Mouse (Mus musculus): ENCODE results near the gene Olfr547. TPM values are rescaled to one million over a fixed set of nuclear protein-coding genes. Genes with fewer than 3 reads are reported as not detected.
"Not testable (repeated sequence)": the region's sequence is repeated elsewhere in the genome, so short reads cannot be mapped to it uniquely, and the experiment has no call there.

Gene Olfr547
- total RNA-seq (2021) = not detected

DNA sequence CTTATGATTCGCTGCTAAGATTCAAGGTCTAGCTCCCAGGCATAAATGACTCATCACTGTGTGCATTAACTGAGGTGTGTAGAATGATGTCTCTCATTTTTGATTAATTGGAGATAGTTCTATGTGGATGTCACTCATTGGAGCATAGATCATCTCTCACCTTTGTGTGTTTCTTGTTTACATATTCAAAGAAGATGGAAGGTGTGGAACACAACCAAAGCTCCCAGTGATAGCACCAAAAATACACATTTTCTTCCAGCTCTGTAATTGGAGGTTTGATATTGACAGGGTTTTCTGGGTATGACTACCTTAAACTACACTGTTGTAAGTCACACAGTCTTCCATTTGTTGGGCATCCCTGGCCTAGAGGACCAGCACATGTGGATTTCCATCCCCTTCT is at the start of gene Olfr547:
TSS of gene Olfr547 (plus strand) at position 301 of the 400 bp plus-strand sequence.
- DNase-seq (ENCODE audit: low spot score) = no peak
- intact Hi-C loops (cut with DNase I) = no loop called here

DNA sequence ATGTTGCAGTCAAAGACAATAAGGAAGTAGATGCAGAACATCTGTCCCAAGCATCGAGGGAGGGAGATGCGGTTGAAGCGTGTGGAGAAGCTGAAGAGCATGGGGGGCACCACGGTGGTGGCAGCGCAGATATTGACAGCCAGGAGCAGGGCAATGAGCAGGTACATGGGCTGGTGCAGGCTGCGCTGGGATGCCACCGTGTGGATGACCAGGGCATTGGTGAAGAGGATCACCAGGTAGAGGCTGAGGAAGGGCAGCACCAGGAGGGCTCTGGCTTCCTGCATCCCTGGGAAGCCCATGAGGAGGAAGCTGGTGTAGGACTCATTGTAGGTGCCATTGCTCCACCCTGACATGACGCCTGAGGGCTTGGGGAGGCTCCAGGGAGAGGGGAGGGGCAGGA is 49.8 kb upstream of the Olfr547 start:
- intact Hi-C loops (cut with DNase I); DNase-seq (ENCODE audit: low spot score): not testable (repeated sequence)

DNA sequence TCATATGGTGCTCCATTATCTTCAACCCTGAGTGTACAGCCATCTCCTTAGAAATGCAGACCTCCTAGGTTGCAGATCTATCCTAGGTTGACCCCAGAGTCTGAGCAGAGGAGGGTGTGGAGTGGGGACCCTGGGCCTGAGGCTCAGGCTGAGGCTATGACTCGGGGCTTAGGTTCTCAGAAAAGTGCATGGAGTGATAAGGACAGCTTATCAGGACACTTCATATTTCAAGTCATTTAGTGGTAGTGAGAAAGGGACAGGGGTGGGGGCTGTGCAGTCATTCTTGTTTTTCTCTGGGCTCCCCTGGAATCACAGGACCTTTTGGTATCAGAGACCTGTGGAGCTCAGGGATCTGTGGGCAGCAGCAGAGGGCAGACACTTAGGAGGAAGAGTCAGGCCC is 48.4 kb upstream of the Olfr547 start:
- DNase-seq (ENCODE audit: low spot score) = no peak
- intact Hi-C loops (cut with DNase I) = no loop called here

DNA sequence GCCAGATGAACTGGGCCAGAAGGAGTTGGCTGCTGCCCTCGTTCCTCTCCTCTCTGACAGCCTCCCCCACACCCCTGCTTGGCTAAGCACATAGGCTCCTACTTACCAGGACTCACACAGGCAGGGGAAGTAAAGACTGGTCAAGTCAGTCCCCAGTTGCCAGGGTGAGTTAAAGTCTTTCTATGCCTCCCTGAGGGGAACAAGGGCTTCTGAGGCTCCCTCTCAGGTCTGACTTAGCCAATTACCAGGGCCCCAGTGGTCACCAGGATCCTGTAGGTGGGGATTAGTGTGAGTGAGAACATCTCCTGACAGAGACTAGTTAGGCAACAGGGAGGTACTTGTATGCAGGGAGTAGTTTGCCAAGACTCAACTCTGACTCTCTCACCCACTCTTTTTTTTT is 46.4 kb upstream of the Olfr547 start, which contains the start of gene Olfr544:
TSS of gene Olfr544 (minus strand) at position 153 of the 400 bp plus-strand sequence.
- intact Hi-C loops (cut with DNase I) = no loop called here
- no peak for DNase-seq (ENCODE audit: low spot score)

DNA sequence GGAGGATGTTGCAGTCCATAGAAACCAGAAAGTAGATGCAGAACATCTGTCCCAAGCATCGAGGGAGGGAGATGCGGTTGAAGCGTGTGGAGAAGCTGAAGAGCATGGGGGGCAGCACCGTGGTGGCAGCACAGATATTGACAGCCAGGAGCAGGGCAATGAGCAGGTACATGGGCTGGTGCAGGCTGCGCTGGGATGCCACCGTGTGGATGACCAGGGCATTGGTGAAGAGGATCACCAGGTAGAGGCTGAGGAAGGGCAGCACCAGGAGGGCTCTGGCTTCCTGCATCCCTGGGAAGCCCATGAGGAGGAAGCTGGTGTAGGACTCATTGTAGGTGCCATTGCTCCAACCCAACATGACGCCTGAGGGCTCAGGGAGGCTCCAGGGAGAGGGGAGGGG is 40.1 kb upstream of the Olfr547 start:
- intact Hi-C loops (cut with DNase I); DNase-seq (ENCODE audit: low spot score): not testable (repeated sequence)

DNA sequence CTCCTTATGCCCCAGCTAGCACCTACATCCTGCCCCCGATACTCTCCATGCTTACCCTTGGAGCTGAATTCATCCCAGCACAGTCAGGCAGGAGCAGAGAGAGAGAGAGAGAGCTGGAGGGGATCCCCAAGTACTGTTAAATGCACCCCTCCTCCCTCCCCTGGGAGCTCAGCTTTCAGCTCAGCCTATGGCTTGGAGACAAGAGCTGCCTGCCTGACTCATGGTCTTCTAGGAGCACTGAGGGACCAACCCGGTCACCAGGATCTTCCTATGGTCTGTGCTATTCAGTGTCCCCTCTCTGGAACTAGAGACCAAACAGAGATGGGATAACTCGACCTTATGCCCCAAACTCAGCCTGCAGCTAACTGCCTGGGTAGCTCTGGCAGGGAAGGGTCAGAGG is 35.1 kb upstream of the Olfr547 start, which contains the start of gene Olfr545:
TSS of gene Olfr545 (minus strand) at position 101 of the 400 bp plus-strand sequence.
- intact Hi-C loops (cut with DNase I) = no loop called here
- no peak for DNase-seq (ENCODE audit: low spot score)

DNA sequence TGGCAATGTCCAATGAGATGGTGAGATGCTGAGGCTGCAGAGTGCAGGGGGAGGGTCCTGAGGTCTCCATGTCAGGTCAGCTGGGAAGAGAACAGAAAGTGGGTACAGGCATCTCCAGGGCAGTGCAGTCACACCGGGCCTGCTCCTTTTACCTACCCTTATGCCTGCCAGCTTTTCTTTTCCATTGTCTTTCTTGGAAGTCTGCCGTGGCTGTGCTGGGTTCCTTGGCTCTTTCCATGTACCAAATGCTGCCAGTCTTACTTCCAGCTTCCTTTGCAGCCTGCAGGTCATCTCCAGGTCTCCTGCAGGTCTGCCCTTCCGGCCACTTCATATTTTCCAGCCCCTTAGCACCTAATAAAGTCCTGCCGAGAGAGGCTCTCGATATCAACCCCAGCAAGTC is 32.6 kb upstream of the Olfr547 start:
- intact Hi-C loops (cut with DNase I) = no loop called here
- DNase-seq (ENCODE audit: low spot score) = no peak

DNA sequence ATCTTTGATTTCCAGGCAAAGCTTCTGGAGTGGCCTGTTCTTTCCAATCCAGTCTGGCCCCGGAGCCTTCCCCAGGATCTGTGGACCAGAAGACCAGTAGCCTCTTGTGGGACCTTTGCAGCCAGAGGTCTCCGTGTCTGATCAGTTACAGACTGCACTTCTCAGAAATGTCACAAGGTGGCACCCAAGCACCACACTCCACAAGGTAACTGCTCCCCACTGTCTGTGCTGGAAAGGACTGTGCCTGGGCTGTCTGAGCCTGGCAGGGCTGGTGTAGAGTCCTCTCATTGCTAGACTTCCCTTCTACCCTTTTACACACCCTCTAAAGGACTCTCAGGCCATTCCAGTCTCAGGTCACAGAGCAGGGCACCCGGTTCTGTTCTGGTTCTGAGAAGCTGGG is 27.7 kb upstream of the Olfr547 start:
- intact Hi-C loops (cut with DNase I) = loop anchor here (5.0 kb wide), 2 partner anchors 1300 to 1435 kb away; partner anchors contain the start of gene Olfr633
- DNase-seq (ENCODE audit: low spot score) = peak; percentile 27

DNA sequence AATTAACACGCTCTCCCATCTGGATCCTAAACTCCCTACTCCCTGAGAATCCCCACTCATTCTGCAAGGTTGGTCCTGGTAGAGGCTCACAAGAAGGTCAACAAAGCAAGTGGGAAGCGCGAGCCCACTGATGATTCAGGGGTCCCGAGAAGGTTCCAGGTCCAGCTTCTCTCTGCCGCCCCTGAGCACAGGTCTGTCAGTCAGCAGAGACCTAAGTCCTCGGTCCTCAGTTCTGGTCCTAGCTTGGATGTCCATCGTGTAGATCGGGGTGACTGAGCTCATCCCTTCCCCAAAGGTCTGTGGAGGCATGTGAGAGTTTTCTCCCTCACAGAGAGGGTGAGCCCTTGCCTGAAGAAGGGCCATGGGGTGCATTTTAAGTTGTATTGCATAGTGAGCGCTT is 26.5 kb upstream of the Olfr547 start:
- no peak for DNase-seq (ENCODE audit: low spot score)
- intact Hi-C loops (cut with DNase I) = loop anchor here (5.0 kb wide), 2 partner anchors 1299 to 1434 kb away; partner anchors contain the start of gene Olfr633

DNA sequence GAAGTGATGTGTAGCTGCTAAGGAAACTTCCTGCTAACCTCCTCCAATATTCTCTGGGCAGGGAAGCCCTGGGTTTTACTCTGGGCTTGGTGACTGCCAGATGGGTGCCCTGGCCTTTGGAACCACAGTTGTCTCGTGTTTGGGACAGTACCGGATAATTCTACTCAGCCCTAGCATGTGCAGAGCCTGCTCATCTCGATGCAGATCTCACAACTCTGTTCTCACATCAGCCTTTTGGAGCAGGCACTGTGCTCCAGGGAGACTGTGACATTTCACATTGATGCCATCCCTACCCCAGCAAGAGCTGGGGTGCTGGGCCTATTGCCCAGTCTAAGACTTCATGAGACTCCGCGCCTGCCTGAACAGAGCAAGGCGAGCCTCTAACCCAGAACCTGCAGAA is 25.9 kb upstream of the Olfr547 start:
- intact Hi-C loops (cut with DNase I) = loop anchor here (5.0 kb wide), 2 partner anchors 1299 to 1434 kb away; partner anchors contain the start of gene Olfr633
- no peak for DNase-seq (ENCODE audit: low spot score)

DNA sequence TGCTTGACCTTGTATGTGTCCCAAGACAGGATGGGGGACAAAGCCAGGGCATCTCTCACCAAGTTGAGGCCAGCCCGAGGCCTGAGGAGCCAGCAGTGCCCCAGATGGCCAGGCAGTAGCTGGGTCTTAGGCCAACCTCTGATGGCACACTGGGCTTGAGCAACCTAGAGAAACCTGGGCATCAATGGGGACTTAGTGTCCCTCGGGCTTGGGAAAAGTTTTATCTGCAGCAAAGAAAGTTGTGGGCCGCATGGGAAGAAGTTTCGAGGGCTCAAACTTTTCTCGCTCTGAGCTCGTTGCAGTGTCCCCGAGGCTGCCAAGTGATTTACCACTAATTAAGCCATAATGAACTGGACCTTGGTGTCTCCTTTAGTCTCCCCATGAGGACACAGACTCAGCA is 24.8 kb upstream of the Olfr547 start:
- DNase-seq (ENCODE audit: low spot score) = no peak
- intact Hi-C loops (cut with DNase I) = loop anchor here (5.0 kb wide), 3 partner anchors 243 to 1433 kb away; partner anchors contain the start of gene Olfr633

DNA sequence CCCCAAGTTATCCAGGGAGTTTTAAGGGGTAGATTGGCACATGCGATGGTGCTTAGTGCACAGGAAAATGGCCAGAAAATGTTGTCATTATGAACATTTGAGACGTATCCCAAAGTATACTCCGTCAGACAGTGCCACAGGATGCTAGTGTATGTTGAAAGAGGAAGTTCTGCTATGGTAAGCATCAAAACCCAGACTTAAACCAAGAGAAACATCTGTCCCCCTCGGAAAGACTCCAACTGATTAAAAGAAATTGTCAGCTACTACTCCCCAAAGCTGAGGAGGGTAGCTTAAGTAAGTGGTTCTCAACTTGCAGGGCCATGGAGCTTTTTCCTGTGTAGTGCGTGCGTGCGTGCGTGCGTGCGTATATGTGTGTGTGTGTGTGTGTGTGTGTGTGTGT is 22.6 kb upstream of the Olfr547 start:
- intact Hi-C loops (cut with DNase I) = loop anchor here (2.0 to 5.0 kb wide), 2 partner anchors 125 to 240 kb away; no protein-coding TSS in a partner anchor

DNA sequence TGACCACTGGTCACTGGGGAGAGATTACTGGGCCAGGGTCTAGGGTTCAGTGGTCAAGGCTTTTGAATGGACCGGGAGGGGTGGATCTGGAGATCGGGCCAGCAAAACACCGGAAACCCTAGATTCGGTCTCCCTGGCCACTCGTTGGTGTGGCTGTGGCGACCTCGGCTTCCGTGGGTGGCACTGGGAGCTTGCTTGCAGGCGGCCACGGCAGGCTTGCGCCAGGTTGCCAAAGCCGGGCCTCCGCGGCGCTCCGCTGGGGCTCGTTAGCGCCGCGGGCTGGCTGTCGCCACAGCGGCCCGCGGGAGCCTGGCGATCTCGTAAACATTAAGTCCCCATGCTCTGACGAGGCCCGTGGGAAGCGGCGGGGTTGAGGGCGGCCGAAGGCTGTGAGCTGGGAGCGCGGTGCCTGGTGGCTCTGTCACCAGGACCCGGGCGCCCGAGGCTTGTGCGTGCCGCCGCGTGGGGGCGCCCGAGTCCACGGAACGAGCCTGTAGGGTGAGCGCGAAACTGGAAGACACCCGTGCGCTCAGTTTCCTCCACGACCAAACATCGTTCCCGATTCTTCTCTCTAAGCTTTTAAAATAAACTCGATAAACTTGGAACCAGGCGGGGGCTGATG is 21.6 kb upstream of the Olfr547 start:
- intact Hi-C loops (cut with DNase I) = loop anchor here (1.0 to 5.0 kb wide), 3 partner anchors 124 to 406 kb away; no protein-coding TSS in a partner anchor
- DNase-seq (ENCODE audit: low spot score) = peak; percentile 58

More for the DNA sequence above, 22.6 kb upstream of the Olfr547 start:
- DNase-seq (ENCODE audit: low spot score) = no peak

DNA sequence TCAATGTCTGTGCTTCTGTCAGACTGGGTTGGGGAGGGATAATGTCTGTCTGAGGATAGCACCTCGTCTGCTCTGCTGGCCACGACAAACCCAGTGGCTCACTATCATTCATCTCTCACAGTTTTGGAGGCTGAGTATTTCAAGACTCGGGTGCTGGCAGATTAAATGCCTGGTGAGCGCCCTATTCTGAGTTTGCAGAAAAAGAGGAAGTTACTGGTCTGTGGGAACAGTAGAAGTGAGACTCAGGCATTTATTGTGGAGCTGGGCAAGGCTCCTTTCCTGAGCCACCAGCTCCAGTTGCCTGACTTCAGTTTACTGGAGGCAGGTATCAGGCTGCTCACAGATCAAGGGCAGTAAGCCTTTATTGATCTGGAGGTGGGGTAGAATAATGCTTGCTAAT is 20.4 kb upstream of the Olfr547 start:
- intact Hi-C loops (cut with DNase I) = loop anchor here (5.0 kb wide), 1 partner anchor 238 kb away; no protein-coding TSS in a partner anchor
- DNase-seq (ENCODE audit: low spot score) = no peak

DNA sequence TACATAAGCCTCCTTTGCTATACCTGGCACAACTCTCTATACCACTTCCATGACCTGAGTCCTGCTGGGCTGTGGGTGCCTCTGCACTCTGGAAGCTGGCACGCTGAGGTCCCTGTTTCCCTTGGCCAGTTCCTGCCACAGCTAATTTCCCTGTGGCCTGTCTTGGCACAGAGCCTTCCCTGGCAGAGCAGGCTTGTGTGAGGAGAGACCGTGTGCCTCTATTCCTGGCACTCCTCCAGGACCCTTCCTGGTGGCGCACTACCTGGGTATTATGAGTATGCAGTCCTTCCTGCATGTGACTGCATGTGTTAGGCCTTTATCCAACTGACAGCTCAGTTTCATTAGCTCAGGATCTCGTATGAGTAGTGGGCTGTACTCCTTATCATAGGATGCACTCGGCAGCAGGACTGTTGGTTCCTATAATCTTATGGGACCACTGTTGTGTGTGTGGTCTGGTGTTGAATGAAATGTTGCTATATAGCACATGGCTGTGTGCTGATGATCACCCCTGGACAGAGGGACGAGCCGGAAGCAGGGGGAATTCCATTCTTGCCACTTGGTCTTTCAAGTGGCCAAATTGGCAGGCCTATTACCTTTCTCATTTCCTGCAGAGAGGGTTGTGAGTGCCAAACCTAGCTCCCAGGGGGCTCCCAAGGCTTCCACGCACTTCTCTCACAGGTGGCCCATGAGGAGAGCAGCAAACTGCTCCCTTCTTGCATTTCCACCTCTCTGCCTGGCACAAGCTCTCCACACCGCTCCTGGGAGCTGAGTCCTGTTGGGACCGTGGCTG is 18.1 kb upstream of the Olfr547 start:
- intact Hi-C loops (cut with DNase I) = no loop called here
- no peak for DNase-seq (ENCODE audit: low spot score)

DNA sequence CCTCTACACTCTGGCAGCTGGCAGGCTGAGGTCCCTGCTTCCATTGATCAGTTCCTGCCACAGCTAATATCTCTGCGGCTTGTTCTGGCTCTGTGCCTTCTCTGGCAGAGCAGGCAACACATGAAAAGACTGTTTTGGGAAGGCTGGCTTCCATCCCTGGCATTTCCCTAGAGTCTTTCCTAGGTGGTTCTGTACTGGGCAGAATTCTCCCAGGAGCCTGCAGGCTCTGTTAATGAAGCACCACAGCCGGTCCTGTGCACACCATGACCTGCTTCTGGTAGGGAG is 17.6 kb upstream of the Olfr547 start:
- intact Hi-C loops (cut with DNase I) = no loop called here
- no peak for DNase-seq (ENCODE audit: low spot score)

DNA sequence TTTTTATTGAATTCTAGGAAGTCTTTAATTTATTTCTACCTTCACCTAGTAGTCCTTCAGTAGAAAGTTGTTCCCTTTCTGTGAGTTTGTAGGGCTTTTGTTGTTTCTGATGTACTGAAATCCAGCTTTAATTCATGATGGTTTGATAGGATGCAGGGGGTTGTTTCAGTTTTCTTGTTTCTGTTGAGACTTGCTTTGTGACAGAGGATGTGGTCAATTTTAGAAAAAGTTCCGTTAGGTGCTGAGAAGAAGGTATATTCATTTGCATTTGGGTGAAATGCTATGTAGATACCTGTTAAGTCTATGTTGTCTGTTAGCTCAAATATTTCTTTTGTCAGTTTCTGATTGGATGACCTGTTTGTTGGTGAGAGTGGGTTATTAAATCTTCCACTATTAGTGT is 5.5 kb upstream of the Olfr547 start:
- intact Hi-C loops (cut with DNase I) = no loop called here
- no peak for DNase-seq (ENCODE audit: low spot score)

DNA sequence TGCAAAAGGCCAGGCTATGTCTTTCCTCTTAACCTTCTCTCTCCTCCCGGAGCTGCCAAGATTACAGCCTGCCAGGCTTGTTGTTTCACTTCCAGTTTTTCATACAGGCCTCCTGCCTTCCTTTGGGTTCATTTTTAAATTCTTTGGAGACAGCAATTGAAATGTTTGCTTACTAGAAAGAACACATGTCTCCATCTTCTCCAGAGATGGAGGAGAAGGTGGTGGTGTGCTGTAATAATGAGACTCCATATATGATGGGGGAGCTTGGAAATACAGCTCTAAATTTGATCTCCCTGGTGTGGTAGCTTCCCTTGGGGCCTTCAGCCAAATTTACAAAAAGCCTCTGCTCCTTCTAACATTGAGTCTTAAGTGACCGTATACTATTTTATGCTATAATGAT is 6.0 kb downstream of the Olfr547 start, which contains the start of gene Olfr548-ps1:
TSS of gene Olfr548-ps1 (plus strand) at position 301 of the 400 bp plus-strand sequence.
- intact Hi-C loops (cut with DNase I) = no loop called here

DNA sequence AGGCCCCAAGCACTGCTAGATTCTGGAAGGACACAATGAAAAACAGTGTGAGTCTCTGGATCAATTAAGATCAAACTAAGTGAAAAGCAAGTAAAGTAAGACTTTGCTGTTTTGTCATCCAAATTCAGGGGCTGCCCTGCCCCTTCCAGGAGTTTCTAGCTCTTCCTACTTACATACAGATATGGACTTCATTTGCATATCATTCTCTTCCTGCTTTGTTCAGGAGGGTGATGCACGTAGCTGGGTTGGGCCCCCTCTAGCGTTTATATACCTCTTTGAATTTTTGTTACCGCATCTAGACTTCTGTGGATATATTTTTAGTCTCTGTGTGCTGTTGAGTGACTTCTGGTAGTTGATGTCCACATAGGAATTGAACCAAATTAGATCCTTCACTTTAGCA is 6.7 kb downstream of the Olfr547 start:
- intact Hi-C loops (cut with DNase I) = no loop called here
- DNase-seq (ENCODE audit: low spot score) = no peak

More for the DNA sequence above, 6.0 kb downstream of the Olfr547 start, which contains the start of gene Olfr548-ps1:
- no peak for DNase-seq (ENCODE audit: low spot score)

DNA sequence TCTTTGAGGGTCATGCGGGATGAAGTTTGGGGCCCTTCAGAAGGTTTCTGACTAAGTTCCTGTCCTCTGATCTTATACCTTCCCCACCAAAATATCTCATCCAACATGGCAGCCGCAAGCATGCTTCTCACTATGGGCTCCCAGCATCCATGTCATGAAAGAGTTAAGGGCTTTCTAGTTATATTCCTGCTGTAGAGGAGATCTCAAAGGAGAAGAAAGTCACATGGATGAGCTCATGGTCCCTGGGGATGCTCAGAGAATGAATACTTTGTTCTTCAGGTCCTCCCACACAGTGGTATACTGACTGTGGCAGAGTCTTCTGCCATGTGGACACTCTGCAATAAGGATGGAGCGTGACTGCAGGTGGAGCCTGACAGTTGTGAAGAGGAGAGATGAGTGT is 15.0 kb downstream of the Olfr547 start, which contains the start of gene Olfr549:
TSS of gene Olfr549 (plus strand) at position 301 of the 400 bp plus-strand sequence.
- intact Hi-C loops (cut with DNase I) = no loop called here

DNA sequence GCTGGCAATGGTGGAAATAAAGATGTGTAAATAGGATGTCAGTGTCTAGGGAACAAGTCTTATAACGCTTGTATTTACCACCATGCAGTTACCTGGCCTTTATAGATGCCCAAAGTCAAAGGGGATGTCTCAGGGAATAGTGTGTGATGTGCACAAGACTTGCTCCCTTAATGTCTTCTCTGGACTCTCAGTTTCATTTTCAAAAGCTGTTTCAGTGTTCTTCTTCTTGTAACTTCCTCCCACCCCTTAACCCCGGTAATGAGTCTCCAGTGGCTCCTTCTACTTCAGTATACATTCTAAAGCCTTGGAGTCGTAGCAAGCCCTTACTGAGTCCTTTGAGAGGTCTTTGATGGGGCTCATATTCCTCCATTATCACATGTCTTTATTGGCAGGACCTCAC is 18.7 kb downstream of the Olfr547 start:
- intact Hi-C loops (cut with DNase I) = no loop called here
- no peak for DNase-seq (ENCODE audit: low spot score)

More for the DNA sequence above, 15.0 kb downstream of the Olfr547 start, which contains the start of gene Olfr549:
- no peak for DNase-seq (ENCODE audit: low spot score)
